Mouse (Mus musculus): ENCODE data around the gene Gm20773.
"Not testable (repeated sequence)": the region's sequence is repeated elsewhere in the genome, so short reads cannot be mapped to it uniquely, and the experiment has no call there.

DNA sequence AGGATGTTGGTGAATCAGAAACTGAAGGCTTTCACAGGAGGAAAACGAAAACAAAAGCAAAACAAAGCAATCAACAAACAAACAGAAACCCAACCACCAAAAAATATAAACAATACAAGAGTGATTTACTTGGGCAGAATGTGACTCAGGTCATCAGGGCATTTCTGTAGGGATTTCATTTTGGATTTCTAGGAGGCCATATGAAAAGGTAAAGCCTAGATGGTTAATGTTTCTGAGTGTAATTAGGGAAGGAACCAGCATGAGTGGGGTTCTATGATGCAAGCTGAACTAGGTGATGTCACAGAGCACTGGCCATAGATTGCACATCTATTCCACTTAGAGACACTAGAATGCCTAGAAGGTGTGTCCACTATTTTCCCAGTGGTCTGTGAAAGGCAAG is at the start of gene Gm20773:
- TF ChIP-seq CTCF (IDR thresholded peaks at IDR 0.05; ENCODE audit: low read depth); EP300 (optimal IDR thresholded peaks at IDR 0.05): not testable (repeated sequence)
